ENCODE assay signal across 8 mouse cellular contexts in the genomic region with DNA sequence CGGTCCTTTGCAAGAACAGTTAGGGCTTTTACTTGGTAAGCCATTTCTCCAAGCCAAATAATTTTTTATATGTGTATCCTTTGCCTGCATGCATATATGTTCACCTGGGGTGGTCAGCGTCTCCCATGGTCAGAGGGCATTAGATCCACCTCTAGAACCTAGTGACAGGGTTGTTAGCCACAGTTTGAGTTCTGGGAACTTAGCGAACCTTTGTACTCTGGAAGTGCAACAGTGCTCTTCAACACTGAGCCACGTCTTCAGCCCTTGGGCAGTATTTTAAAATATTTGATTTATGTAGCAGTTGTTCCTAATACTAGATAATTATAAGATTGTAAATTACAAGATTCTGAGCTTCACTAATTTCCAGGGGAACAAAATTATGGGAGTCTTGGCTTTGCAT. TPM values are rescaled to one million over a fixed set of nuclear protein-coding genes. Genes with fewer than 3 reads are reported as not detected.
DNase-seq lines count a peak whose midpoint lies in the region; ATAC-seq and TF ChIP-seq lines count a peak whose summit lies in the region.

No protein-coding gene starts in this region.

- no peak for TF ChIP-seq CTCF in heart, adult 2 months (IDR thresholded peaks at IDR 0.05)

- H3K4me1 ChIP-seq in heart, adult 2 months (ENCODE audit: control insufficient read depth, insufficient read depth, low read length) = peaks cover 4% of the 10 kb centered on the region
- peaks cover 17% of the 10 kb centered on the region for H3K4me1 ChIP-seq in embryonic facial prominence, embryonic 10.5 days
- H3K4me1 ChIP-seq in intestine, embryonic 16.5 days (ENCODE audit: control insufficient read depth, insufficient read depth, low read length) = peaks cover 10% of the 10 kb centered on the region; the same call in 1 of the 2 replicates
- H3K4me1 ChIP-seq in midbrain, embryonic 10.5 days = peaks cover 18% of the 10 kb centered on the region

- H3K9me3 ChIP-seq in embryonic facial prominence, embryonic 10.5 days = no peaks in the 10 kb centered on the region
- no peaks in the 10 kb centered on the region for H3K9me3 ChIP-seq in intestine, embryonic 16.5 days (ENCODE audit: control insufficient read depth, low read length)
- no peaks in the 10 kb centered on the region for H3K9me3 ChIP-seq in midbrain, embryonic 10.5 days (replicated peaks)

- no peak for ATAC-seq in intestine, embryonic 16.5 days

- no peaks in the 10 kb centered on the region; the same call in 1 of the 2 replicates for H3K36me3 ChIP-seq in heart, adult 2 months (ENCODE audit: control insufficient read depth, insufficient read depth, low read length)
- peaks cover 24% of the 10 kb centered on the region for H3K36me3 ChIP-seq in embryonic facial prominence, embryonic 10.5 days (replicated peaks)
- 0 out of 2 replicates have a peak, but pooled peaks cover 10% of the 10 kb centered on the region for H3K36me3 ChIP-seq in intestine, embryonic 16.5 days (ENCODE audit: control insufficient read depth, insufficient read depth, low read length)
- H3K36me3 ChIP-seq in midbrain, embryonic 10.5 days = peaks cover 25% of the 10 kb centered on the region

- peak overlapping the region; percentile 99 for H3K4me3 ChIP-seq in heart, adult 2 months
- peak overlapping the region; percentile 100 for H3K4me3 ChIP-seq in embryonic facial prominence, embryonic 10.5 days
- no peak overlapping the region for H3K4me3 ChIP-seq in intestine, embryonic 16.5 days (ENCODE audit: low read length)
- H3K4me3 ChIP-seq in midbrain, embryonic 10.5 days = peak overlapping the region; percentile 89

- no peak overlapping the region for H3K9ac ChIP-seq in heart, adult 2 months (ENCODE audit: low read depth, low read length)
- peak overlapping the region; percentile 100 for H3K9ac ChIP-seq in intestine, embryonic 16.5 days (ENCODE audit: low read depth, low read length)

- DNase-seq in heart, adult 2 months = no peak
- DNase-seq in heart, postnatal 36 days = no peak
- DNase-seq in embryonic facial prominence, embryonic 10.5 days (ENCODE audit: low spot score) = no peak
- DNase-seq in midbrain, embryonic 10.5 days (ENCODE audit: low spot score) = no peak
- no peak for DNase-seq in left cerebral cortex, postnatal 25 days (ENCODE audit: low spot score in 2 of 2)
- DNase-seq in urinary bladder, adult 2 months (ENCODE audit: low spot score) = no peak
- no peak for DNase-seq in spleen, adult 12 weeks (ENCODE audit: low spot score)

- intact Hi-C loops in heart, adult 2 months (cut with DNase I) = loop anchor here (1.0 to 10.0 kb wide), 4 partner anchors 26 to 134 kb away; partner anchors contain the start of genes Zkscan5 and Zscan25
- intact Hi-C loops in heart, postnatal 36 days (cut with DNase I) = loop anchor here (2.0 to 5.0 kb wide), 3 partner anchors 26 to 52 kb away; partner anchors contain the start of genes Atp5j2, Zkscan5 and Zscan25
- intact Hi-C loops in left cerebral cortex, postnatal 25 days (cut with DNase I) = loop anchor here (1.0 to 5.0 kb wide), 4 partner anchors 26 to 137 kb away; partner anchors contain the start of genes Zkscan5 and Zscan25

- 96% methylated on average over 4 of the region's 4 CpGs for WGBS in heart, adult 2 months
- 89% methylated on average over 4 of the region's 4 CpGs for WGBS in embryonic facial prominence, embryonic 10.5 days
- WGBS in intestine, embryonic 16.5 days = 88% methylated on average over 4 of the region's 4 CpGs
- 85% methylated on average over 4 of the region's 4 CpGs for WGBS in midbrain, embryonic 10.5 days

- no peak for TF ChIP-seq POLR2A in heart, adult 2 months (IDR thresholded peaks at IDR 0.05; ENCODE audit: insufficient read depth, low read depth, low read length)

- peak overlapping the region; percentile 66; the same call in 1 of the 2 replicates for H3K4me2 ChIP-seq in intestine, embryonic 16.5 days (ENCODE audit: low read depth, low read length)

- peaks cover 8% of the 10 kb centered on the region for H3K79me2 ChIP-seq in heart, adult 2 months (replicated peaks; ENCODE audit: control insufficient read depth, insufficient read depth, low read length)

- H3K27ac ChIP-seq in heart, adult 2 months = peak overlapping the region; percentile 92
- no peak overlapping the region for H3K27ac ChIP-seq in embryonic facial prominence, embryonic 10.5 days (replicated peaks)
- H3K27ac ChIP-seq in intestine, embryonic 16.5 days (ENCODE audit: low read length) = peak overlapping the region; percentile 72
- peak overlapping the region; percentile 90; the same call in 1 of the 2 replicates for H3K27ac ChIP-seq in midbrain, embryonic 10.5 days (replicated peaks)

- TF ChIP-seq EP300 in heart, adult 2 months (IDR thresholded peaks at IDR 0.05; ENCODE audit: insufficient read depth, low read depth, low read length) = no peak

- H3K27me3 ChIP-seq in heart, adult 2 months (ENCODE audit: control insufficient read depth, insufficient read depth, low read length) = no peaks in the 10 kb centered on the region
- H3K27me3 ChIP-seq in embryonic facial prominence, embryonic 10.5 days (replicated peaks; ENCODE audit: low read depth, poor library complexity, severe bottlenecking) = no peaks in the 10 kb centered on the region
- no peaks in the 10 kb centered on the region for H3K27me3 ChIP-seq in intestine, embryonic 16.5 days (replicated peaks; ENCODE audit: control insufficient read depth, insufficient read depth, low read length)
- no peaks in the 10 kb centered on the region for H3K27me3 ChIP-seq in midbrain, embryonic 10.5 days (ENCODE audit: low read depth, poor library complexity, severe bottlenecking)

RNA-seq across cellular contexts. Expression of gene Zfp655, which starts 0.9 kb away (rescaled TPM):
- total RNA-seq in heart, adult 2 months (2021) = 10 to 100 TPM; 25.2 to 30.7 TPM
- 24.0 and 40.8 TPM in 2 replicates for polyA plus RNA-seq in heart, adult 2 months (2012; rRNA removed)
- 10 to 100 TPM; 27.7 to 31.3 TPM for total RNA-seq in heart, postnatal 36 days (2021)
- 31.2 and 31.4 TPM in 2 replicates for polyA plus RNA-seq in embryonic facial prominence, embryonic 10.5 days (2016; fragmentation: Nextera tagmentation; extraction: Ambion mirVana)
- 36.7 and 38.9 TPM in 2 replicates for polyA plus RNA-seq in intestine, embryonic 16.5 days (2015; fragmentation: Nextera tagmentation; extraction: Ambion mirVana)
- polyA plus RNA-seq in midbrain, embryonic 10.5 days (2016; fragmentation: Nextera tagmentation; extraction: Ambion mirVana) = 33.5 and 39.0 TPM in 2 replicates
- total RNA-seq in left cerebral cortex, postnatal 25 days (2021) = 10 to 100 TPM; 29.9 to 32.5 TPM
- 30.0 and 31.5 TPM in 2 replicates for polyA plus RNA-seq in urinary bladder, adult 2 months (2012; rRNA removed)

RNA-seq across cellular contexts. Expression of gene Zkscan5, which starts 26.3 kb away (rescaled TPM):
- total RNA-seq in heart, adult 2 months (2021) = 10 to 100 TPM in 1 of 2 experiments, 1 to 10 TPM in 1; 9.7 to 10.6 TPM
- 3.9 and 6.4 TPM in 2 replicates for polyA plus RNA-seq in heart, adult 2 months (2012; rRNA removed)
- 10 to 100 TPM in 1 of 2 experiments, 1 to 10 TPM in 1; 9.5 to 10.1 TPM for total RNA-seq in heart, postnatal 36 days (2021)
- polyA plus RNA-seq in embryonic facial prominence, embryonic 10.5 days (2016; fragmentation: Nextera tagmentation; extraction: Ambion mirVana) = 17.8 and 19.5 TPM in 2 replicates
- polyA plus RNA-seq in intestine, embryonic 16.5 days (2015; fragmentation: Nextera tagmentation; extraction: Ambion mirVana) = 7.1 and 8.4 TPM in 2 replicates
- 19.8 and 19.9 TPM in 2 replicates for polyA plus RNA-seq in midbrain, embryonic 10.5 days (2016; fragmentation: Nextera tagmentation; extraction: Ambion mirVana)
- 10 to 100 TPM; 10.2 to 11.7 TPM for total RNA-seq in left cerebral cortex, postnatal 25 days (2021)
- polyA plus RNA-seq in urinary bladder, adult 2 months (2012; rRNA removed) = 7.4 and 9.1 TPM in 2 replicates

RNA-seq across cellular contexts. Expression of gene Zkscan14, which starts 29.0 kb away (rescaled TPM):
- 1 to 10 TPM; 6.3 to 6.9 TPM for total RNA-seq in heart, adult 2 months (2021)
- 2.5 and 3.3 TPM in 2 replicates for polyA plus RNA-seq in heart, adult 2 months (2012; rRNA removed)
- 1 to 10 TPM; 6.5 to 8.5 TPM for total RNA-seq in heart, postnatal 36 days (2021)
- polyA plus RNA-seq in embryonic facial prominence, embryonic 10.5 days (2016; fragmentation: Nextera tagmentation; extraction: Ambion mirVana) = 7.1 and 9.0 TPM in 2 replicates
- polyA plus RNA-seq in intestine, embryonic 16.5 days (2015; fragmentation: Nextera tagmentation; extraction: Ambion mirVana) = 8.2 and 8.4 TPM in 2 replicates
- 8.0 and 8.3 TPM in 2 replicates for polyA plus RNA-seq in midbrain, embryonic 10.5 days (2016; fragmentation: Nextera tagmentation; extraction: Ambion mirVana)
- 10 to 100 TPM; 11.5 to 12.6 TPM for total RNA-seq in left cerebral cortex, postnatal 25 days (2021)
- 6.8 and 7.4 TPM in 2 replicates for polyA plus RNA-seq in urinary bladder, adult 2 months (2012; rRNA removed)

RNA-seq across cellular contexts. Expression of gene Atp5j2, which starts 38.8 kb away (rescaled TPM):
- 1,000 to 10,000 TPM in 1 of 2 experiments, 100 to 1,000 TPM in 1; 962 to 1,137 TPM for total RNA-seq in heart, adult 2 months (2021)
- polyA plus RNA-seq in heart, adult 2 months (2012; rRNA removed) = 733 and 858 TPM in 2 replicates
- total RNA-seq in heart, postnatal 36 days (2021) = 1,000 to 10,000 TPM; 1,102 to 1,127 TPM
- polyA plus RNA-seq in embryonic facial prominence, embryonic 10.5 days (2016; fragmentation: Nextera tagmentation; extraction: Ambion mirVana) = 523 and 540 TPM in 2 replicates
- 956 and 964 TPM in 2 replicates for polyA plus RNA-seq in intestine, embryonic 16.5 days (2015; fragmentation: Nextera tagmentation; extraction: Ambion mirVana)
- polyA plus RNA-seq in midbrain, embryonic 10.5 days (2016; fragmentation: Nextera tagmentation; extraction: Ambion mirVana) = 536 and 539 TPM in 2 replicates
- total RNA-seq in left cerebral cortex, postnatal 25 days (2021) = 100 to 1,000 TPM; 262 to 266 TPM
- polyA plus RNA-seq in urinary bladder, adult 2 months (2012; rRNA removed) = 266 and 278 TPM in 2 replicates

RNA-seq across cellular contexts. Expression of gene Zscan25, which starts 49.7 kb away (rescaled TPM):
- 1 to 10 TPM; 7.6 to 8.9 TPM for total RNA-seq in heart, adult 2 months (2021)
- 6.9 and 9.0 TPM in 2 replicates for polyA plus RNA-seq in heart, adult 2 months (2012; rRNA removed)
- 10 to 100 TPM in 1 of 2 experiments, 1 to 10 TPM in 1; 10.0 to 11.1 TPM for total RNA-seq in heart, postnatal 36 days (2021)
- 0.45 and 0.83 TPM in 2 replicates for polyA plus RNA-seq in embryonic facial prominence, embryonic 10.5 days (2016; fragmentation: Nextera tagmentation; extraction: Ambion mirVana)
- 0.49 and 0.66 TPM in 2 replicates for polyA plus RNA-seq in intestine, embryonic 16.5 days (2015; fragmentation: Nextera tagmentation; extraction: Ambion mirVana)
- 0.79 and 0.88 TPM in 2 replicates for polyA plus RNA-seq in midbrain, embryonic 10.5 days (2016; fragmentation: Nextera tagmentation; extraction: Ambion mirVana)
- total RNA-seq in left cerebral cortex, postnatal 25 days (2021) = 10 to 100 TPM; 17.2 to 19.1 TPM
- 16.1 and 19.1 TPM in 2 replicates for polyA plus RNA-seq in urinary bladder, adult 2 months (2012; rRNA removed)
